ENCODE assay signal across 18 mouse cellular contexts in genomic region chr2:93280117-93280620, GRCm38 (mm10). TPM values are rescaled to one million over a fixed set of nuclear protein-coding genes. Genes with fewer than 3 reads are reported as not detected.
DNase-seq lines count a peak whose midpoint lies in the region; ATAC-seq lines count a peak whose summit lies in the region.
"Had no signal": no experiment of that assay in that cellular context is flagged by ENCODE, and none has a peak within 500 bp of the region (broad histone marks: within the 10 kb centered on the region; RNA-seq: fewer than 3 reads in every experiment).

No protein-coding gene starts in this region.

- no peak overlapping the region for H3K4me2 ChIP-seq in heart, embryonic 14.5 days (ENCODE audit: low read length)
- H3K4me2 ChIP-seq in heart, embryonic 12.5 days, result no peak overlapping the region
- no peak overlapping the region for H3K4me2 ChIP-seq in embryonic facial prominence, embryonic 13.5 days
- H3K4me2 ChIP-seq in hindbrain, embryonic 12.5 days (replicated peaks), result no peak overlapping the region
- no peak overlapping the region for H3K4me2 ChIP-seq in midbrain, embryonic 14.5 days (ENCODE audit: low read length)
- H3K4me2 ChIP-seq: limb, embryonic 13.5 days had no signal

- no peak overlapping the region for H3K4me3 ChIP-seq in heart, embryonic 14.5 days (ENCODE audit: control insufficient read depth in 1 of 2, insufficient read depth in 1 of 2, low read depth in 1 of 2, low read length in 2 of 2)
- H3K4me3 ChIP-seq in heart, embryonic 12.5 days, result no peak overlapping the region
- no peak overlapping the region for H3K4me3 ChIP-seq in embryonic facial prominence, embryonic 13.5 days
- no peak overlapping the region for H3K4me3 ChIP-seq in hindbrain, embryonic 12.5 days
- no peak overlapping the region for H3K4me3 ChIP-seq in midbrain, embryonic 14.5 days (replicated peaks; ENCODE audit: low read depth, low read length)
- H3K4me3 ChIP-seq: limb, embryonic 13.5 days; myocyte had no signal

- H3K27ac ChIP-seq in heart, embryonic 14.5 days (replicated peaks in 1 of 2; ENCODE audit: control insufficient read depth in 1 of 2, insufficient read depth in 1 of 2, low read depth in 2 of 2, low read length in 2 of 2), result 0 out of 4 replicates have a peak overlapping the region, but pooled peaks of 1 of the 2 experiments have one; percentile 10
- no peak overlapping the region for H3K27ac ChIP-seq in heart, embryonic 12.5 days (ENCODE audit: poor library complexity, severe bottlenecking)
- peak overlapping the region; percentile 91 for H3K27ac ChIP-seq in embryonic facial prominence, embryonic 13.5 days
- H3K27ac ChIP-seq in hindbrain, embryonic 12.5 days, result peak overlapping the region; percentile 83
- H3K27ac ChIP-seq in midbrain, embryonic 14.5 days (replicated peaks; ENCODE audit: low read depth, low read length), result peak overlapping the region; percentile 82
- H3K27ac ChIP-seq: macrophage had no signal

- H3K4me1 ChIP-seq in heart, embryonic 14.5 days (ENCODE audit: control insufficient read depth in 2 of 2, insufficient read depth in 2 of 2, low read length in 2 of 2), result peaks cover 59 to 65% of the 10 kb centered on the region in 2 experiments
- peaks cover 85% of the 10 kb centered on the region for H3K4me1 ChIP-seq in heart, embryonic 12.5 days (replicated peaks)
- H3K4me1 ChIP-seq in embryonic facial prominence, embryonic 13.5 days, result peaks cover 79% of the 10 kb centered on the region
- H3K4me1 ChIP-seq in hindbrain, embryonic 12.5 days, result peaks cover 83% of the 10 kb centered on the region
- peaks cover 66% of the 10 kb centered on the region for H3K4me1 ChIP-seq in midbrain, embryonic 14.5 days (ENCODE audit: control insufficient read depth, insufficient read depth, low read length)

- no peaks in the 10 kb centered on the region for H3K9me3 ChIP-seq in heart, embryonic 14.5 days (ENCODE audit: control insufficient read depth, low read length)
- H3K9me3 ChIP-seq in heart, embryonic 12.5 days (replicated peaks), result no peaks in the 10 kb centered on the region
- H3K9me3 ChIP-seq in embryonic facial prominence, embryonic 13.5 days, result no peaks in the 10 kb centered on the region
- H3K9me3 ChIP-seq in hindbrain, embryonic 12.5 days (replicated peaks), result no peaks in the 10 kb centered on the region
- H3K9me3 ChIP-seq in midbrain, embryonic 14.5 days (ENCODE audit: control insufficient read depth, low read length), result no peaks in the 10 kb centered on the region
- H3K9me3 ChIP-seq: limb, embryonic 13.5 days had no signal

- peak; percentile 64 for DNase-seq in midbrain, embryonic 14.5 days
- no peak for DNase-seq in liver
- no peak for DNase-seq in frontal cortex, adult 2 months (ENCODE audit: extremely low spot score in 1 of 2, low spot score in 1 of 2)
- DNase-seq in adrenal gland, adult 8-10 months, result no peak
- DNase-seq: adrenal gland, adult 2 months; cerebellum, postnatal 14 days; heart, postnatal 10 days; kidney, adult 11 months; layer of hippocampus, postnatal 36 days; lung, adult 2 months; right cerebral cortex, adult 18-20 months had no signal

- H3K27me3 ChIP-seq in heart, embryonic 14.5 days (ENCODE audit: control insufficient read depth, insufficient read depth, low read length), result no peaks in the 10 kb centered on the region
- H3K27me3 ChIP-seq in heart, embryonic 12.5 days (replicated peaks), result no peaks in the 10 kb centered on the region
- no peaks in the 10 kb centered on the region for H3K27me3 ChIP-seq in embryonic facial prominence, embryonic 13.5 days
- no peaks in the 10 kb centered on the region for H3K27me3 ChIP-seq in hindbrain, embryonic 12.5 days
- no peaks in the 10 kb centered on the region for H3K27me3 ChIP-seq in midbrain, embryonic 14.5 days (ENCODE audit: control insufficient read depth, insufficient read depth, low read length)

- 94% methylated on average over 2 of the region's 2 CpGs for WGBS in heart, embryonic 14.5 days
- 77% methylated on average over 2 of the region's 2 CpGs for WGBS in heart, embryonic 12.5 days
- 81% methylated on average over 2 of the region's 2 CpGs for WGBS in embryonic facial prominence, embryonic 13.5 days
- 34% methylated on average over 2 of the region's 2 CpGs for WGBS in hindbrain, embryonic 12.5 days
- WGBS in midbrain, embryonic 14.5 days, result 20% methylated on average over 2 of the region's 2 CpGs

- no peaks in the 10 kb centered on the region for H3K36me3 ChIP-seq in heart, embryonic 14.5 days (ENCODE audit: control insufficient read depth, insufficient read depth, low read length)
- 0 out of 2 replicates have a peak, but pooled peaks cover 4% of the 10 kb centered on the region for H3K36me3 ChIP-seq in heart, embryonic 12.5 days
- H3K36me3 ChIP-seq in embryonic facial prominence, embryonic 13.5 days, result no peaks in the 10 kb centered on the region
- H3K36me3 ChIP-seq in hindbrain, embryonic 12.5 days, result no peaks in the 10 kb centered on the region
- H3K36me3 ChIP-seq in midbrain, embryonic 14.5 days (ENCODE audit: control insufficient read depth, insufficient read depth, low read length), result no peaks in the 10 kb centered on the region
- H3K36me3 ChIP-seq: limb, embryonic 13.5 days had no signal

- ATAC-seq in heart, embryonic 14.5 days (ENCODE audit: insufficient number of reproducible peaks, insufficient read depth, low FRiP score, low read depth), result no peak
- no peak for ATAC-seq in heart, embryonic 12.5 days (ENCODE audit: insufficient number of reproducible peaks, low FRiP score)
- ATAC-seq in embryonic facial prominence, embryonic 13.5 days (ENCODE audit: insufficient number of reproducible peaks, insufficient read depth, low FRiP score, low TSS enrichment, low read depth), result no peak
- ATAC-seq in hindbrain, embryonic 12.5 days (ENCODE audit: low FRiP score), result peak; percentile 50
- ATAC-seq in midbrain, embryonic 14.5 days (ENCODE audit: low FRiP score, low TSS enrichment), result 0 out of 2 replicates have a peak, but pooled peaks have one; percentile 31

- H3K9ac ChIP-seq in heart, embryonic 14.5 days (ENCODE audit: low read length), result peak overlapping the region; percentile 12; the same call in 1 of the 2 replicates
- H3K9ac ChIP-seq in heart, embryonic 12.5 days, result no peak overlapping the region
- H3K9ac ChIP-seq in embryonic facial prominence, embryonic 13.5 days, result no peak overlapping the region
- no peak overlapping the region for H3K9ac ChIP-seq in hindbrain, embryonic 12.5 days
- H3K9ac ChIP-seq in midbrain, embryonic 14.5 days (replicated peaks; ENCODE audit: low read length), result no peak overlapping the region
- H3K9ac ChIP-seq: limb, embryonic 13.5 days had no signal

RNA-seq across cellular contexts. Expression of gene Tspan18, which starts 54.1 kb away (rescaled TPM):
- 45.1 and 48.2 TPM in 2 replicates for polyA plus RNA-seq in heart, embryonic 14.5 days (2014; fragmentation: Nextera tagmentation; extraction: Ambion mirVana)
- 58.5 and 63.8 TPM in 2 replicates for polyA plus RNA-seq in heart, embryonic 12.5 days (2016; fragmentation: Nextera tagmentation; extraction: Ambion mirVana)
- polyA plus RNA-seq in embryonic facial prominence, embryonic 13.5 days (2015; fragmentation: Nextera tagmentation; extraction: Ambion mirVana), result 17.7 and 20.8 TPM in 2 replicates
- 34.2 and 39.0 TPM in 2 replicates for polyA plus RNA-seq in hindbrain, embryonic 12.5 days (2016; fragmentation: Nextera tagmentation; extraction: Ambion mirVana)
- 21.2 and 27.8 TPM in 2 replicates for polyA plus RNA-seq in midbrain, embryonic 14.5 days (2014; fragmentation: Nextera tagmentation; extraction: Ambion mirVana)
- polyA plus RNA-seq in frontal cortex, adult 2 months (2012; rRNA removed), result 4.3 TPM in 2 replicates
- total RNA-seq in adrenal gland, adult 8-10 months (2022), result 10 to 100 TPM; 39.5 to 48.5 (median 45.8) TPM

Comparison
In these comparisons a context has a peak if more than half of its experiments do, and no peak if none do; other contexts are left out.
1. ATAC-seq: peak in hindbrain, embryonic 12.5 days (single experiment) and midbrain, embryonic 14.5 days (single experiment); none in heart, embryonic 14.5 days (single experiment), heart, embryonic 12.5 days (single experiment) and embryonic facial prominence, embryonic 13.5 days (single experiment).